Mouse (Mus musculus): ENCODE results near the gene Ppp1r3c.

Ppp1r3c gene

GRCm38 (mm10) chr19:36721139-36721538 lies 15.3 kb downstream of the Ppp1r3c start:
- DNase-seq (ENCODE audit: low spot score): no peak

GRCm38 (mm10) chr19:36716221-36716620 lies 20.2 kb downstream of the Ppp1r3c start:
- no peak for DNase-seq (ENCODE audit: low spot score)

- DNase-seq (ENCODE audit: low spot score): no peak
These were observed 20.9 kb downstream of the Ppp1r3c start for GRCm38 (mm10) chr19:36715591-36715990.

DNA sequence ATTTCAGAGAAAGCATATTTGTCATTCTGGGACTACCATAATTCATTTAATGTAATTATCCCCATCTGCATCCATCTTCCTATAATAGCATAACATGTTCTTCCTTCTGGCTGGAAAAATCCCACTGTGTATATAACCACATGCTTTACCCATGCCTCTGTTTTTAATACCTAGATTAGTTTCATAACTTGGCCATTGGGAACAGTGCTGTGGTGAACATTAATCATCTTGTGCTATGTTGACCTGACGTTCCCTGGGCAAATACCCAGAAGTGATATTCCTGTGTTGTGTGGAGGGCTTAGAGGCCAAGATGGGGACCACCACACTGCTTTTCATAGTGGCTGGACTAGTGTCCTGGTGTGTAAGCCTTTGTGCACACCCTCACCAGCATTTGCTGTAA lies 22.0 kb downstream of the Ppp1r3c start:
- no peak for DNase-seq (ENCODE audit: low spot score)

DNA sequence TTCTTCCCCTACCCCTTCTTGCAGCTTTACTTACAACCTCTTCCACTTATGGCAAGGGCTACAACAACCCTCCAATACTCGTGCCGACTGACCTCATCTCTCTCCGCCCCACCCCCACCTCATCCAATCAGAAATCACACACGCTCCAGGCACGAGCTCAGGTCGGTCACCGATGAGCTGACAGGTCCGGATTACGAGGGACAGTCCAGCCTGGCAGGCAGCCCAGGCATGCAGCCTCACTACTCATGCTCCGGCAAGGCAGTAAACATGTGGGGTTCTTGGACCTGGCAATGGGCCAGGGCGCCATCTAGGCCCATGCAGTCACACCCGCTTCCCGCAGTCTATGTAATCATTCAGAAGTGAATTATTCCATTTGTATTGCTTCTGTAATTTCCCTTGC lies 23.4 kb downstream of the Ppp1r3c start:
- DNase-seq (ENCODE audit: low spot score): peak; percentile 65

- no peak for DNase-seq (ENCODE audit: low spot score)
These were observed 30.3 kb downstream of the Ppp1r3c start for GRCm38 (mm10) chr19:36706195-36706594.

- DNase-seq (ENCODE audit: low spot score): peak; percentile 39
These were observed 30.9 kb downstream of the Ppp1r3c start for GRCm38 (mm10) chr19:36705286-36706146.

- no peak for DNase-seq (ENCODE audit: low spot score)
These were observed 31.7 kb downstream of the Ppp1r3c start for GRCm38 (mm10) chr19:36704763-36705162.

DNA sequence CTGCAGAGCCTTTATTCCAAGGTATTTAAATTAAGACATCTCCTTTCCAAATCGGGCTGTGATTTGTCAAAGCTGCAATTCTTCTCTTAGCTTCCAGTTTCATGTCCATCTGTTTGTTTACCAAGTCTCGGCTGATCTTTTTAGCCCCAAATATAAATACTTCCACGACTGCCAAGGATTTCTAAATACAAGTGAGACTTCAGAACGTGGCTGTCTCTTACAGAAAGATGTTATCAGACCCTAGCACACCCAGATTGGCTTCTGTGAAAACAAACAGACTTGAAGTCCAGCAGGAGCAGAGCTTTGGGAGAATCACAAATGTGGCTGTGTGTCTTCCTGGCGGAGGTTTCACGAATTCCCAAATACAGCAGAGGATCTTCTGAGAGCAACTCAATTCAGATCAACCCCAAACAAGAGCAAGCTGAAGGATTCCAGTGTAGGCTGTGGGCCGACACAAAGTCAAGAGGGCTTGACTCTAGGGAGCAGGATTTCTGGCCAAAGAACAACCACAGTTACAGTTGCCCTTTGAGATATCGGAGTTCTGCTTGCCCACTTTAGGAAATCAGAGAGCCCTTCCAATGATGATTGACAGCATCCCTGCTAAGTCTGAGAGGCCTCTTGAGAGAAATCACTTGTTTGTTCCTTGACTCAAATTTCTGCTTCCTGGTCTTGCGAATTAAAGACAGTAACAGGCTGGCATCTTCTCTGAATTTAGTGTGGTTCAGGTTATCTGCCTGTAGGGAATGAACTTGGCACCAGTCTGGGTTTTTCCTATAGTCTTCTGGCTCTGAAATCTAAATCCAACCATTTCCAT lies 34.4 kb downstream of the Ppp1r3c start:
- no peak for DNase-seq (ENCODE audit: low spot score)

DNA sequence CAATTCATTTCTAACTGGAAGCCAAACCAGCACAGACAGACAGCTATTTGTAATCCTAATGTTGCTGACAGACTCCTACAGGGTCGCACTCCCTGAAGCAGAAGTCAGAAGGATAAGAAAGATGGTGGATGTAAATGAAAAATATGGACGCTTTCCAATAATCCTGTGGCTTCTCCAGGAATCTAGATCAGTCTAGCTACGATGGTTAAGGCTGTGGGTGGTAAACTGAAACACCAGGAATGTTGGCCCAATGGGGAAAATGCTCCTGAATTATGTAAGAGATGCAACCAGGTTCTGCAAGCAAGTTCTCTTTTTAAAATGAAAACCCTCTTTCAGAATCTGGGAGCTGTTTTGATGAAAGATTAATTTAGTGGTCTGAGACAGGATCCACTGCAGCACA lies 35.1 kb downstream of the Ppp1r3c start:
- DNase-seq (ENCODE audit: low spot score): no peak

DNA sequence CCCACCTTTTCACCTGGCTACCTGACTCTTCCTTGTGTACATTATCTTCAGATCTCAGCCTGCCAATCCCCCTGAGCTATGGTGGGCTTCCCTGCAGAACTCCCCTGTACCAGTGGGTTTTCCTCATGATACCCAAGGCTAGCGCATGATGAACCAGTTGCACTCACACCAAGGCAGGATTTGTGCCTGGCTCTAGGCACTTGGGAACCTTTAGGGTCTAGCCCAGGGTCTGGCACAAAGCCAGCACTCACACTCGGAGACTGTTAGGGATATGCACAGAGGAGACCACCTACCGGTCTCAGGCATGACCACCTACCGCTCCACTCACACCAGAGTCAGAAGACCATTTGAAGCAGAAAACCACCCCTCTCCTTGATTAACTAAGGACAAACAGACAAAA lies 35.5 kb downstream of the Ppp1r3c start:
- no peak for DNase-seq (ENCODE audit: low spot score)

DNA sequence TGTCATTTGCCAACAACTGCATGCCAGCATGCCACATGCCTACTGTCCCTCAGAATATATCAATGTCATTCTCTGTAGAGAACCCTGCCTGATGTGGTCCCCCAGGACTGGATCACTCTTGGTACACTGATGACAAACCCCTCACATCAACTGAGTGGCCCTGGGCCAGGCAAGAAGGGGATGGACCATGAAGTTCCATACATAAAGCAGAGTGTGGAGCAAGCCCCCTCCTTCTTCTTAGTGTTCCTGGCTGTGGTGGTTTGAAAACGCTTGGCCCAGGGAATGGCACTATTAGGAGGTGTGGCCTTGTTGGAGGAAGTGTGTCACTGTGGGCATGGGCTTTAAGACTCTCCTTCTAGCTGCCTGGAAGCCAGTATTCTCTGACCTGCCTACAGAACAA lies 37.3 kb downstream of the Ppp1r3c start:
- no peak for DNase-seq (ENCODE audit: low spot score)

DNA sequence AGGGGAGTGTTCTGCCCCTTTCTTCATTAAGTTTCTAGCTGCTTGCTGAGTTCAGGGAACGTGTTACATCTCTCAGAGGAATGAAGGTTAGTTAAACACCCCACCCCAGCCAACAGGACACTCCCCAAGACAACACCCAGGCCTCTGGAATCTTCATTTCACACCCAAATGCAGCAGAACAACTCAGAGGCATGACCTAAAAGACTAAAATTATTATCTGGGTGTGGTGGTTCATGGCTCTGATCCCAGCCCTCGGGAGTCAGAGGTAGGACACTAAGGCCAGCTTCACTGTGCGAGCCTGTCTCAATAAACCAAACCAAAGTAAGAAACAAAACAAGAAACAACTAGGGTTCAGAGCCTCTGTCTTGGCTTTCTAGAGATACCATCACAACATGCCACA lies 38.3 kb downstream of the Ppp1r3c start:
- no peak for DNase-seq (ENCODE audit: low spot score)

DNA sequence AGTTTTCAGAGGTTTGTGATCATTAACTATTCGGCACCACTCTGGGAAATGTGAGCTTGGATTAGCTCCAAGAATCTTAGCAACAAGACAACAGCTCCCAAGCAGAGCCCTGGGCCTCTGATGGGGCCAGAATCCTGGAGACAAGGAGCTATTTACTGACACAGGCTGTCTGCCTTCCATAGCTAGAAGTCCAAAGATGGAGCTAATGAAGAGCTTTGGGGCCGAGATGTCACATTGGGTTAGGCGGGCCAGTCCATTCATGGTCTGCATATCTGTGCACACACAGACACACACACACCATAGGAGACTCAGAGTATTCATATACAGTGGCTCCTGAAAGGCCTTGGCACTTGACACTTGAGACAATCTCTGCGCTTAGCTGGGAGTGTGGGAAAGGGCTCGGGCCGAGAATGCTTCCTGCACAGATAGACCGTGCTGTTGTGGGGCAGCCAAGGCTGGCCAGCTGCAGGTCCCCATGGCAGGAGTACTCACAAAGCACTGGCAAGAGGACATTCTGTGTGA lies 39.8 kb downstream of the Ppp1r3c start:
- no peak for DNase-seq (ENCODE audit: low spot score)

GRCm38 (mm10) chr19:36693530-36693929 lies 42.9 kb downstream of the Ppp1r3c start:
- DNase-seq (ENCODE audit: low spot score): no peak

DNA sequence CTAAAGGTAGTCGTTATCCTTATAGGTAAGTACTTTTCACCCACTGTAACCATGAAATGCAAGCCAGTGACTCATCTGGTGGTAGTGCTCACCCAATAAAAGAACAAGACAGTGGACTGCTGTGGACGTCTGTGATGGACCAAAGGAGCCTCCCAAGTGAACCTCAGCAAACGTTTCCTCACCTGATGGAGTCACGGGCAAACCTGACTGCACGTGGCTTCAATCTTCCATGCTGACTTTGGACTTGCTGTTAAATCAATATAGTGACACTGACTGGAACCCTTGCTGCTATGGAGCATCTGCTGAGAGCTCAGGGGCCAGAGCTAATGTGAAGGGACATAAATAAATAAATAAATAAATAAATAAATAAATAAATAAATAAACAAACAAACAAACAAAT lies 44.5 kb downstream of the Ppp1r3c start:
- no peak for DNase-seq (ENCODE audit: low spot score)

DNA sequence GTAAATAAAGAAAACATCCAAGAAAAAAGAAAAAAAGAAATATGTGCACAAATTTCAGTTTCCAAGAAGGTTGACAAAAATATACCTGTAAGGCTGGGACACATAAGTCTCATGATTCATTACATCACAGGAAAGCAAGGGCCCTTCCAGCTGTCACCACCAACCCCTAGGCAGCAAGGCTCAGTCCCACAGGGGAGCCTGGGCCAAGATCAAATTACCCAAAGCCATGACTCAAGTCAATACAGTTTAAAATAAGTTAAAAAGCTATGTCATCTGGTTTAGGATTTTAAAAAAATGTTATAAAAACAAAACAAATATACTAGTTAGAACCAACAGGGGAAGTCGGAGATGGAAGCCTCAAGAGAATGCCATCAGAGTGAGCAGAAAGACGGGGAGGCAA lies 45.2 kb downstream of the Ppp1r3c start:
- DNase-seq (ENCODE audit: low spot score): no peak

GRCm38 (mm10) chr19:36689205-36689604 lies 47.2 kb downstream of the Ppp1r3c start:
- no peak for DNase-seq (ENCODE audit: low spot score)

DNA sequence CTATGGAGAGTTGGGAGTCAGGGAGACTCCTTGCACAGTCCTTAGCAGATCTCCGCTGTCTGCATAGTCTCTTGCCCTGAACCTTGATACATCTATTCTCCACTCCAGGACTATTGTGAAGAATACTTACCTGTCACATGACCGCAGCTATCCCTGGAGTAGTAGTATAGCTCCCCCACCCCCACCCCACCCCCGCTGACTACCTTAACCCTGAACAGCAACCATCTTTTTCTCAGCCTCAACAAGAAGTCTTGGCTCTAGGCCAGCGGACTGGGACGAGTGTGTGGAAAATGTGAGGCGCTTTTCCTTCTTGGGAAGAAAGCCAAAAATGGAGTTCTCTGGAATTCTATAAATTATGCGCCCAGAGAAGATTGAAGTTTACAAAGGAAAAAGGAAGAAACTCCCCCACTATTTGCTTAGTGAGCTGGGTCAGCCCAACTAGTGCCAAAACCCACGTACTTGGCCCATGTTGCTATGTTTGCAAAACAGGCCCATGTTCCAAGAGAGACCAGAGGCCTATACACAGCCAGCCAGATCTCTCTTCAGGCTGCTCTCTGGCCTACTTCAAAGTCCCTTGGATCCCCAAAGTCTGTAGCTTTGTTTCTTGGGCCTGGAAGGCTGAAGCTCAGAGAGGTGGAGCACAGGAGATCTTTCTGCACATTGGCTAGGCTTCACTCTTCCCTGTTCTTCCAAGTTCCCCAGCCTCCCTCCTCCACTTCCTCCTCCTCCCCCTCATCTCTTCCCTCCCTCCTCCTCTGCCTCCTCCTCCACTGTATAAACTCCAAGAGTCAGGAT lies 48.4 kb downstream of the Ppp1r3c start:
- DNase-seq (ENCODE audit: low spot score): peak; percentile 83

- no peak for DNase-seq (ENCODE audit: low spot score)
These were observed 49.4 kb downstream of the Ppp1r3c start for GRCm38 (mm10) chr19:36687044-36687443.

DNA sequence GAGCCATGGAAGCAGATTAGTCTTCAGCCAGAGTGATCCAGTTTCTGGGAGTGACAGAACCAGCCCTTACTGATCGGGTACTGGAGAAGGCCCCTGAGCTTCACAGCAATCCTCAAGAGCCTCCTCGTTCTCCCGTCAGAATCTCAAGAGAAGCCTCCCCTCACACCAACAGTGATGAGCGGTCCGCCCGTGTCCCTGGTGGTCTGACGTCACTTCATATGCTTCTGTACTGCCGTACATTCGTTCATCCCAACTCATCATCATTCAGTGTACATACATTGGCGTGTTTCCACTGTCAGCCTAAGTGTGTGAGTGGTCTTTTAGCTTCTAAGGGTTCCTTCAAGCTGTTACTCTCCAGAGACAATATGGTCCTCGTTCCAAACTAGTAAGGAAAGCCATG lies 50.4 kb downstream of the Ppp1r3c start:
- no peak for DNase-seq (ENCODE audit: low spot score)

DNA sequence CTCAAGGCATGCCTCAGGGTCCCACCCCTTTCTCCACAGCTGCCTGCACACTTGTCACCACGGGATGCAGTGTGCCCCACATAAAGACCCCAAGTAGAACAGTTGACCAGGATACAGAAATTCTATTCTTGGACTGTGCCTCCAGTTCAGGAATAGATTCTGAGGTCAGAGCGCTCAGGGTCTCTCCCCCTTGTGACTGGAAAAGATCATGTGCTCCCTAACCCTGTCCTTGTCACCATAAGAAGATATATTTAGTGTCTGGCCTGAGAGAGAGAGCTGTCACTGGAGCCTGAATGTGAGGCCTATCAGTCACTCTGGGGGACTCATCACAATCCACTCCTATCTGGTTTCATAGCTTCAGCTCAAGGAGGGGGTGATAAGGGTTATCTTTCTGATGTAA lies 53.9 kb downstream of the Ppp1r3c start:
- DNase-seq (ENCODE audit: low spot score): no peak
